Mouse (Mus musculus) stomach, embryonic 15.5 days (tissue): Measurements from ENCODE around the gene Cyb5rl. TPM values are rescaled to one million over a fixed set of nuclear protein-coding genes. Genes with fewer than 3 reads are reported as not detected.

Source experiments
- ATAC-seq: fragments of 200-750 bp; cut with Nextera tagmentation; 2 replicates; pipeline ENCODE4 v1.8.0; 2017; ENCODE audit warnings: low read depth, moderate number of reproducible peaks, moderate TSS enrichment; ENCODE audit not compliant: insufficient read depth, low FRiP score
- H3K27ac ChIP-seq: fragments of 300-500 bp; sonication (generic); 2 replicates; pipeline ENCODE4 v1.5.1; 2015; ENCODE audit warnings: mild to moderate bottlenecking, inconsistent platforms
- H3K27me3 ChIP-seq: fragments of 300-500 bp; sonication (generic); replicated peaks from 2 replicates; pipeline ENCODE4 v1.6.1; 2015; ENCODE audit warnings: inconsistent platforms
- H3K36me3 ChIP-seq: fragments of 300-500 bp; sonication (generic); 2 replicates; pipeline ENCODE4 v1.6.1; 2015; ENCODE audit warnings: inconsistent platforms
- H3K4me1 ChIP-seq: fragments of 300-500 bp; sonication (generic); 2 replicates; pipeline ENCODE4 v1.6.1; 2015; ENCODE audit warnings: inconsistent platforms
- H3K4me2 ChIP-seq: fragments of 300-500 bp; sonication (generic); 2 replicates; pipeline ENCODE4 v1.6.1; 2015; ENCODE audit warnings: mild to moderate bottlenecking, inconsistent platforms
- H3K4me3 ChIP-seq: fragments of 300-500 bp; sonication (generic); replicated peaks from 2 replicates; pipeline ENCODE4 v1.5.1; 2015; ENCODE audit warnings: inconsistent platforms
- H3K9ac ChIP-seq: fragments of 300-500 bp; sonication (generic); 2 replicates; pipeline ENCODE4 v1.6.1; 2015; ENCODE audit warnings: inconsistent platforms
- H3K9me3 ChIP-seq: fragments of 300-500 bp; sonication (generic); 2 replicates; pipeline ENCODE4 v1.6.1; 2016; ENCODE audit warnings: inconsistent platforms
- WGBS: fragments of 180-500 bp; shearing (Covaris S2); methylation state at CpG from one replicate; pipeline ENCODE4 v1.1.7; 2015; 5-methylcytosine and 5-hydroxymethylcytosine counted together
- polyA plus RNA-seq: library from polyadenylated mRNA; unstranded; fragments of >200 nt; fragmentation: Nextera tagmentation; extraction: Ambion mirVana; gene quantifications from 2 replicates; pipeline ENCODE4 v1.2.1, GENCODE M21; 2015

Gene Cyb5rl
- polyA plus RNA-seq, 1 experiment from 2014 or later, result 6.1 TPM

- Histone ChIP-seq H3K4me3 (no peak overlapping the region), H3K27me3 (no peaks in the 10 kb centered on the region), H3K4me1 (no peaks in the 10 kb centered on the region), H3K4me2 (no peak overlapping the region), H3K9ac (no peak overlapping the region), H3K27ac (no peak overlapping the region), H3K36me3 (peaks cover 51% of the 10 kb centered on the region), H3K9me3 (no peaks in the 10 kb centered on the region)
- no peak for ATAC-seq
- 80% methylated on average over 8 of the region's 8 CpGs for WGBS
These were observed 27.5 kb upstream of the Cyb5rl start for GRCm38 (mm10) chr4:107039270-107039669.

- H3K4me2 ChIP-seq, result no peak overlapping the region
- H3K4me3 ChIP-seq, result no peak overlapping the region
- no peak overlapping the region for H3K27ac ChIP-seq
- WGBS, result 84% methylated on average over 6 of the region's 6 CpGs
- H3K9me3 ChIP-seq, result no peaks in the 10 kb centered on the region
- H3K9ac ChIP-seq, result no peak overlapping the region
- no peaks in the 10 kb centered on the region for H3K4me1 ChIP-seq
- no peaks in the 10 kb centered on the region for H3K27me3 ChIP-seq
- peaks cover 40% of the 10 kb centered on the region for H3K36me3 ChIP-seq
- ATAC-seq, result no peak
These were observed 24.5 kb upstream of the Cyb5rl start for GRCm38 (mm10) chr4:107042304-107042703.

GRCm38 (mm10) chr4:107045188-107045587, 21.6 kb upstream of the Cyb5rl start:
- no peak overlapping the region for H3K9ac ChIP-seq
- 96% methylated on average over 13 of the region's 13 CpGs for WGBS
- no peaks in the 10 kb centered on the region for H3K9me3 ChIP-seq
- peaks cover 29% of the 10 kb centered on the region for H3K36me3 ChIP-seq
- ATAC-seq, result no peak
- H3K27ac ChIP-seq, result no peak overlapping the region
- no peak overlapping the region for H3K4me2 ChIP-seq
- H3K27me3 ChIP-seq, result no peaks in the 10 kb centered on the region
- no peak overlapping the region for H3K4me3 ChIP-seq
- H3K4me1 ChIP-seq, result no peaks in the 10 kb centered on the region

- 88% methylated on average over 5 of the region's 5 CpGs for WGBS
- no peak overlapping the region for H3K4me2 ChIP-seq
- H3K9me3 ChIP-seq, result no peaks in the 10 kb centered on the region
- no peaks in the 10 kb centered on the region for H3K4me1 ChIP-seq
- no peaks in the 10 kb centered on the region for H3K27me3 ChIP-seq
- no peak overlapping the region for H3K4me3 ChIP-seq
- no peak overlapping the region for H3K27ac ChIP-seq
- ATAC-seq, result no peak
- H3K36me3 ChIP-seq, result peaks cover 13% of the 10 kb centered on the region; the same call in 1 of the 2 replicates
- no peak overlapping the region for H3K9ac ChIP-seq
These were observed 19.0 kb upstream of the Cyb5rl start for GRCm38 (mm10) chr4:107047806-107048205.

GRCm38 (mm10) chr4:107048568-107049162, 18.1 kb upstream of the Cyb5rl start:
- H3K27me3 ChIP-seq, result no peaks in the 10 kb centered on the region
- 85% methylated on average over 11 of the region's 11 CpGs for WGBS
- ATAC-seq, result no peak
- H3K9ac ChIP-seq, result no peak overlapping the region
- H3K4me3 ChIP-seq, result no peak overlapping the region
- no peaks in the 10 kb centered on the region for H3K9me3 ChIP-seq
- H3K27ac ChIP-seq, result no peak overlapping the region
- peaks cover 13% of the 10 kb centered on the region; the same call in 1 of the 2 replicates for H3K36me3 ChIP-seq
- no peak overlapping the region for H3K4me2 ChIP-seq
- H3K4me1 ChIP-seq, result no peaks in the 10 kb centered on the region

GRCm38 (mm10) chr4:107051889-107052288, 14.9 kb upstream of the Cyb5rl start:
- H3K27me3 ChIP-seq, result no peaks in the 10 kb centered on the region
- H3K4me3 ChIP-seq, result no peak overlapping the region
- no peak for ATAC-seq
- H3K4me1 ChIP-seq, result no peaks in the 10 kb centered on the region
- no peak overlapping the region for H3K4me2 ChIP-seq
- no peaks in the 10 kb centered on the region for H3K9me3 ChIP-seq
- H3K27ac ChIP-seq, result no peak overlapping the region
- H3K36me3 ChIP-seq, result peaks cover 6% of the 10 kb centered on the region; the same call in 1 of the 2 replicates
- 62% methylated on average over 4 of the region's 4 CpGs for WGBS
- no peak overlapping the region for H3K9ac ChIP-seq

- H3K36me3 ChIP-seq, result peaks cover 11% of the 10 kb centered on the region; the same call in 1 of the 2 replicates
- no peak for ATAC-seq
- no peak overlapping the region for H3K27ac ChIP-seq
- H3K9me3 ChIP-seq, result no peaks in the 10 kb centered on the region
- H3K4me2 ChIP-seq, result no peak overlapping the region
- H3K4me3 ChIP-seq, result no peak overlapping the region
- no peak overlapping the region for H3K9ac ChIP-seq
- WGBS, result 53% methylated on average over 5 of the region's 5 CpGs
- H3K4me1 ChIP-seq, result no peaks in the 10 kb centered on the region
- H3K27me3 ChIP-seq, result no peaks in the 10 kb centered on the region
These were observed 13.7 kb upstream of the Cyb5rl start for GRCm38 (mm10) chr4:107052962-107053553.

- Histone ChIP-seq H3K9me3 (no peaks in the 10 kb centered on the region), H3K4me2 (no peak overlapping the region), H3K27me3 (no peaks in the 10 kb centered on the region), H3K27ac (no peak overlapping the region), H3K4me3 (no peak overlapping the region), H3K4me1 (no peaks in the 10 kb centered on the region), H3K9ac (no peak overlapping the region), H3K36me3 (peaks cover 27% of the 10 kb centered on the region)
- ATAC-seq, result no peak
- WGBS, result 87% methylated on average over 3 of the region's 3 CpGs
These were observed 10.7 kb upstream of the Cyb5rl start for GRCm38 (mm10) chr4:107056088-107056487.

GRCm38 (mm10) chr4:107058346-107058745, 8.4 kb upstream of the Cyb5rl start:
- no peak overlapping the region for H3K4me3 ChIP-seq
- H3K9ac ChIP-seq, result no peak overlapping the region
- no peak overlapping the region for H3K27ac ChIP-seq
- H3K9me3 ChIP-seq, result no peaks in the 10 kb centered on the region
- H3K27me3 ChIP-seq, result no peaks in the 10 kb centered on the region
- H3K4me1 ChIP-seq, result no peaks in the 10 kb centered on the region
- no peak for ATAC-seq
- H3K36me3 ChIP-seq, result peaks cover 43% of the 10 kb centered on the region
- 85% methylated on average over 5 of the region's 5 CpGs for WGBS
- no peak overlapping the region for H3K4me2 ChIP-seq

- ATAC-seq, result no peak
- H3K27ac ChIP-seq, result no peak overlapping the region
- peaks cover 47% of the 10 kb centered on the region for H3K36me3 ChIP-seq
- no peaks in the 10 kb centered on the region for H3K9me3 ChIP-seq
- no peak overlapping the region for H3K4me3 ChIP-seq
- H3K27me3 ChIP-seq, result no peaks in the 10 kb centered on the region
- no peaks in the 10 kb centered on the region for H3K4me1 ChIP-seq
- 79% methylated on average over 6 of the region's 6 CpGs for WGBS
- no peak overlapping the region for H3K9ac ChIP-seq
- H3K4me2 ChIP-seq, result no peak overlapping the region
These were observed 8.0 kb upstream of the Cyb5rl start for GRCm38 (mm10) chr4:107058781-107059180.

GRCm38 (mm10) chr4:107061560-107061959, 5.2 kb upstream of the Cyb5rl start:
- no peaks in the 10 kb centered on the region for H3K27me3 ChIP-seq
- H3K4me2 ChIP-seq, result no peak overlapping the region
- no peak overlapping the region for H3K4me3 ChIP-seq
- 92% methylated on average over 4 of the region's 4 CpGs for WGBS
- no peak overlapping the region for H3K27ac ChIP-seq
- H3K4me1 ChIP-seq, result peaks cover 8% of the 10 kb centered on the region; the same call in 1 of the 2 replicates
- ATAC-seq, result no peak
- H3K36me3 ChIP-seq, result peaks cover 46% of the 10 kb centered on the region
- H3K9me3 ChIP-seq, result no peaks in the 10 kb centered on the region
- H3K9ac ChIP-seq, result no peak overlapping the region

- Histone ChIP-seq H3K27me3 (no peaks in the 10 kb centered on the region), H3K9ac (no peak overlapping the region), H3K9me3 (no peaks in the 10 kb centered on the region), H3K27ac (no peak overlapping the region), H3K4me3 (no peak overlapping the region), H3K36me3 (peaks cover 39% of the 10 kb centered on the region), H3K4me1 (peaks cover 8% of the 10 kb centered on the region; the same call in 1 of the 2 replicates), H3K4me2 (no peak overlapping the region)
- WGBS, result 90% methylated on average over 3 of the region's 3 CpGs
- no peak for ATAC-seq
These were observed 3.6 kb upstream of the Cyb5rl start for GRCm38 (mm10) chr4:107063214-107063613.
